Mouse (Mus musculus) intestine, postnatal 0 days (tissue): ENCODE data around the gene Gm45618. TPM values are rescaled to one million over a fixed set of nuclear protein-coding genes. Genes with fewer than 3 reads are reported as not detected.

Experiments used
- ATAC-seq: fragments of 200-750 bp; cut with Nextera tagmentation; 2 replicates; pipeline ENCODE4 v1.8.0; 2017; ENCODE audit warnings: mild to moderate bottlenecking, moderate TSS enrichment, moderate library complexity
- H3K27ac ChIP-seq: fragments of 300-500 bp; sonication (generic); 2 replicates; pipeline ENCODE4 v1.5.1; 2014; ENCODE audit warnings: mild to moderate bottlenecking, low read depth, low read length, moderate library complexity
- H3K27me3 ChIP-seq: fragments of 300-500 bp; sonication (generic); replicated peaks from 2 replicates; pipeline ENCODE4 v1.6.1; 2014; ENCODE audit warnings: low read length, mixed read lengths; ENCODE audit not compliant: control insufficient read depth, insufficient read depth
- H3K36me3 ChIP-seq: fragments of 300-500 bp; sonication (generic); 2 replicates; pipeline ENCODE4 v1.6.1; 2014; ENCODE audit warnings: mild to moderate bottlenecking, moderate library complexity; ENCODE audit not compliant: control insufficient read depth, insufficient read depth
- H3K4me1 ChIP-seq: fragments of 300-500 bp; sonication (generic); replicated peaks from 2 replicates; pipeline ENCODE4 v1.6.1; 2014; ENCODE audit warnings: antibody characterized with exemption, low read length, mixed read lengths; ENCODE audit not compliant: control insufficient read depth, insufficient read depth
- H3K4me2 ChIP-seq: fragments of 300-500 bp; sonication (generic); replicated peaks from 2 replicates; pipeline ENCODE4 v1.6.1; 2014; ENCODE audit warnings: low read depth, mild to moderate bottlenecking, moderate library complexity
- H3K4me3 ChIP-seq: fragments of 300-500 bp; sonication (generic); 2 replicates; pipeline ENCODE4 v1.5.1; 2014; ENCODE audit warnings: low read depth, low read length
- H3K9ac ChIP-seq: fragments of 300-500 bp; sonication (generic); 2 replicates; pipeline ENCODE4 v1.6.1; 2014; ENCODE audit warnings: mild to moderate bottlenecking, low read depth, low read length
- H3K9me3 ChIP-seq: fragments of 300-500 bp; sonication (generic); 2 replicates; pipeline ENCODE4 v1.6.1; 2016; ENCODE audit warnings: mixed run types; ENCODE audit not compliant: control insufficient read depth
- CTCF ChIP-seq: sonication (generic); IDR thresholded peaks from 2 replicates; pipeline ENCODE4 v1.5.1; 2016; ENCODE audit warnings: low read depth, mild to moderate bottlenecking, control low read depth, antibody characterized with exemption, moderate library complexity
- WGBS: fragments of 180-500 bp; shearing (Covaris S2); extraction: QIAGEN DNeasy Blood & Tissue Kit; methylation state at CpG from one replicate; pipeline ENCODE4 v1.1.7; 2014; 5-methylcytosine and 5-hydroxymethylcytosine counted together
- polyA plus RNA-seq: library from polyadenylated mRNA; unstranded; fragments of >200 nt; fragmentation: Nextera tagmentation; extraction: Ambion mirVana; gene quantifications from 2 replicates; pipeline ENCODE4 v1.2.1, GENCODE M21; 2015

Gm45618 gene
- polyA plus RNA-seq, 1 experiment from 2014 or later: not detected

GRCm38 (mm10) chr7:142089648-142090447, 30.7 kb downstream of the Gm45618 start:
- peaks cover 9% of the 10 kb centered on the region; the same call in 1 of the 2 replicates for H3K36me3 ChIP-seq
- no peak for TF ChIP-seq CTCF
- 66% methylated on average over 17 of the region's 17 CpGs for whole genome bisulfite sequencing
- 0 out of 2 replicates have a peak, but pooled peaks cover 6% of the 10 kb centered on the region for H3K27me3 ChIP-seq
- H3K4me1 ChIP-seq: no peaks in the 10 kb centered on the region
- H3K4me3 ChIP-seq: no peak overlapping the region
- H3K27ac ChIP-seq: no peak overlapping the region
- H3K4me2 ChIP-seq: no peak overlapping the region
- ATAC-seq: no peak
- H3K9me3 ChIP-seq: no peaks in the 10 kb centered on the region
- no peak overlapping the region for H3K9ac ChIP-seq

DNA sequence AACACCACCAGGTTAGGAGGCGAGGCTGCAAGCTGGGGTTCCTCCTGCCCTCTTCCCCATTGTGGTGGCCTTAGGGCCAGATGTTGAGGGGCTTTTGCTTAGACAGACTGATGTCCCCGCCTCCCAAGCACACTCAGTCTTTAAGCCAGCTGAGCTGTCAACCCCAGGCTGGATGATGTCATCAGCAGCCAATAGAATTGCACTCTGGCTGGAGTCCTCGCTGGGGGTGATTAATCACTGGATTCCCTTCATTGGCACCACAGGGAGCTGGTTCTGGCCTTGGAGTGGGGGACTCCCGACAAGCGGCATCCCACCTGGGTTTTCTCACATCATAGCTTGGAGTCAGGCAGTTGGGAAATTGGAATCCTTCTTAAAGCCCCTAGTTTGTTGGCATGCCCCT, 31.6 kb downstream of the Gm45618 start:
- ATAC-seq: no peak
- Histone ChIP-seq H3K4me1 (no peaks in the 10 kb centered on the region), H3K9ac (no peak overlapping the region), H3K36me3 (peaks cover 9% of the 10 kb centered on the region; the same call in 1 of the 2 replicates), H3K27ac (no peak overlapping the region), H3K4me3 (no peak overlapping the region), H3K4me2 (no peak overlapping the region), H3K9me3 (no peaks in the 10 kb centered on the region), H3K27me3 (0 out of 2 replicates have a peak, but pooled peaks cover 2% of the 10 kb centered on the region)
- WGBS: 34% methylated on average over 5 of the region's 5 CpGs
- no peak for TF ChIP-seq CTCF

DNA sequence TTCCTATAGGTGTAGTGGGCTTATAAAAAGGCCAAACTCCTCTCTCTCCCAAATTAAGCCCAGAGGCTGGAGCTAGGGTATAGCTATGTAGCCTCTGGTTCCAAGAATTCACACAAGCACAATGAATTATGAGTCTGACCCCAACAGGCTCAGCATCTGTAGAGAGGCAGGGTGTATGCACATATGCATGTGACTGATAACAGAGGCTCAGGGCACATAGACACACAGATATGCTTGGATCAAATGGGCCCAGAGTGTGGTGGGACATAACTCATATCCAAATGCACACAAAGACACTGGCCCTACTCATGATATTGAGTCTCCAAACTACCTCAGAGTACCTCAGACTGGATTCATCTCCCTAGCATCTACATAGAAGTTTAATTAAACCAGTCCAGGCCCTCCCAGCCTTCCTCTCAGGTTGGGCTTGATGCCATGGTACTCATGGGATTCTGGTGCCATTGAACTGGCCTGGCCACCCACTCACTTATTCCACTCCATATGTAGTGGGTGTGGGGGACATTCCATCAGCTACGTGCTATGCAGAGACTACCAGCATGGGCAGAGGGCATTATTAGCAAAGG, 33.4 kb downstream of the Gm45618 start:
- TF ChIP-seq CTCF: no peak
- H3K4me1 ChIP-seq: no peaks in the 10 kb centered on the region
- WGBS: 93% methylated on average over 1 of the region's 1 CpGs
- no peak for ATAC-seq
- H3K27ac ChIP-seq: no peak overlapping the region
- peaks cover 21% of the 10 kb centered on the region; the same call in 1 of the 2 replicates for H3K36me3 ChIP-seq
- peaks cover 5% of the 10 kb centered on the region; the same call in 1 of the 2 replicates for H3K27me3 ChIP-seq
- no peak overlapping the region for H3K4me3 ChIP-seq
- no peaks in the 10 kb centered on the region for H3K9me3 ChIP-seq
- no peak overlapping the region for H3K9ac ChIP-seq
- no peak overlapping the region for H3K4me2 ChIP-seq

DNA sequence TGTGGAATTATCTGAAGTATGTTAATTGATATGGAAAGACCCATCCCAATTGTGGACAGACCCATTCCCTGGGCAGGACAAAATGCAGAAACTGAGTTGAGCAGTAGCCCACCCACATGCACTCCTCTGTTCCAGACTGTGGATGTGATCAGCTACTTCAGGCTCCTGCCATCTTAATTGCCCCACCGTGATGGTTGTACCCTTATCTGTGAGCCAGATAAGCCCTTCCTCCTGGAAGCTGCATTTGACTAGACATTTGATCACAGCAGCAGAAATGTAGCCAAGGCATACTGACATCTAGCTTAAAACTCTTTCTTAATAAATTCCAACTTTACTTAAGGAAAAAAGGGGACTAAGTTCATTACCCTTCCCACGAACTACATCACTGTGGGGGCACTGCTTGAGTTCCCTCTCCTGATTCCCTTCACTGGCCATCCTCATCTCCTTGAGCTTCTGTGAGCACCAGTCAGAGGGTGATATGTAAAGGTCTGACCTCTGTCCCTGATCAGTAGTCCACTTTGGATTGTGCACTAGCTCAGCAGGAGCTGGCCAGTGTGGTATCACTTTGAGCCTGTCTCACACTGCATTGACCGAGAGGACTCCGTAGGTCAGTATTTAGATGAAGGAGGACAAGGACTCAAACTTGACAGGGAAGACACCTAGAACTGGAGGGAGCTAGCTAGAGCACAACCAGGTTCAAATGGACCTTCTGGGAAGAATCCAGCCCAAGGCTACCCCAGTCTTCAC, 34.2 kb downstream of the Gm45618 start:
- Histone ChIP-seq H3K4me3 (no peak overlapping the region), H3K4me2 (no peak overlapping the region), H3K4me1 (no peaks in the 10 kb centered on the region), H3K9me3 (no peaks in the 10 kb centered on the region), H3K27me3 (peaks cover 5% of the 10 kb centered on the region; the same call in 1 of the 2 replicates), H3K27ac (no peak overlapping the region), H3K36me3 (peaks cover 27% of the 10 kb centered on the region; the same call in 1 of the 2 replicates), H3K9ac (no peak overlapping the region)
- WGBS: 71% methylated on average over 4 of the region's 4 CpGs
- TF ChIP-seq CTCF: no peak
- ATAC-seq: no peak

GRCm38 (mm10) chr7:142084820-142085219, 35.7 kb downstream of the Gm45618 start:
- H3K27ac ChIP-seq: no peak overlapping the region
- H3K27me3 ChIP-seq: peaks cover 5% of the 10 kb centered on the region; the same call in 1 of the 2 replicates
- no peak overlapping the region for H3K4me2 ChIP-seq
- no peak; the same call in 1 of the 2 replicates for ATAC-seq
- TF ChIP-seq CTCF: no peak
- H3K9me3 ChIP-seq: no peaks in the 10 kb centered on the region
- peaks cover 33% of the 10 kb centered on the region; the same call in 1 of the 2 replicates for H3K36me3 ChIP-seq
- H3K4me1 ChIP-seq: no peaks in the 10 kb centered on the region
- 58% methylated on average over 3 of the region's 3 CpGs for WGBS
- no peak overlapping the region for H3K9ac ChIP-seq
- no peak overlapping the region for H3K4me3 ChIP-seq

- 64% methylated on average over 5 of the region's 5 CpGs for WGBS
- Histone ChIP-seq H3K27me3 (peaks cover 5% of the 10 kb centered on the region; the same call in 1 of the 2 replicates), H3K4me3 (no peak overlapping the region), H3K4me2 (no peak overlapping the region), H3K27ac (peak overlapping the region; percentile 41; the same call in 1 of the 2 replicates), H3K36me3 (peaks cover 33% of the 10 kb centered on the region; the same call in 1 of the 2 replicates), H3K9me3 (no peaks in the 10 kb centered on the region), H3K4me1 (no peaks in the 10 kb centered on the region), H3K9ac (no peak overlapping the region)
- peak; percentile 23; the same call in 1 of the 2 replicates for ATAC-seq
- peak; percentile 39 for TF ChIP-seq CTCF
Observed at GRCm38 (mm10) chr7:142084395-142084794, 36.1 kb downstream of the Gm45618 start.
